Mouse (Mus musculus) frontal cortex, postnatal 10 days (tissue): ENCODE data around the gene Sh3d19.
A peak's percentile ranks its signal among the peaks of the same experiment; 100 is the strongest.

ENCODE experiments used
- DNase-seq, 2 experiments: peaks; one replicate each; pipeline ENCODE4 v3.0.0; 2022; ENCODE audit warnings: low spot score in 2 of 2, mixed read lengths in 1 of 2

Sh3d19 gene

GRCm38 (mm10) chr3:86136936-86137574 lies 166.1 kb downstream of the Sh3d19 start:
- no peak for DNase-seq

GRCm38 (mm10) chr3:86139660-86140059 lies 168.8 kb downstream of the Sh3d19 start:
- DNase-seq: no peak

GRCm38 (mm10) chr3:86141366-86141765 lies 170.5 kb downstream of the Sh3d19 start:
- DNase-seq: no peak

- DNase-seq: peak in 1 of 2 experiments; percentile 23
These were observed 171.0 kb downstream of the Sh3d19 start for GRCm38 (mm10) chr3:86141886-86142262.

GRCm38 (mm10) chr3:86142263-86142933 lies 171.5 kb downstream of the Sh3d19 start, which contains the start of gene Rps3a1:
Rps3a1 (minus strand) TSS chr3:86142702.
- DNase-seq: peak; percentile 96 to 99

- DNase-seq: no peak
These were observed 172.0 kb downstream of the Sh3d19 start for GRCm38 (mm10) chr3:86142934-86143317.

- DNase-seq: no peak
These were observed 172.4 kb downstream of the Sh3d19 start for GRCm38 (mm10) chr3:86143343-86143742.

- DNase-seq: no peak
These were observed 178.2 kb downstream of the Sh3d19 start for GRCm38 (mm10) chr3:86149063-86149462.

- no peak for DNase-seq
These were observed 178.6 kb downstream of the Sh3d19 start for GRCm38 (mm10) chr3:86149521-86149920.

GRCm38 (mm10) chr3:86168841-86169425 lies 198.0 kb downstream of the Sh3d19 start:
- no peak for DNase-seq

- no peak for DNase-seq
These were observed 208.8 kb downstream of the Sh3d19 start for GRCm38 (mm10) chr3:86179714-86180113.
